Mouse (Mus musculus): ENCODE measurements around the gene Arnt2. TPM values are rescaled to one million over a fixed set of nuclear protein-coding genes. Genes with fewer than 3 reads are reported as not detected.

Arnt2 gene
- total RNA-seq (2023): not detected

DNA sequence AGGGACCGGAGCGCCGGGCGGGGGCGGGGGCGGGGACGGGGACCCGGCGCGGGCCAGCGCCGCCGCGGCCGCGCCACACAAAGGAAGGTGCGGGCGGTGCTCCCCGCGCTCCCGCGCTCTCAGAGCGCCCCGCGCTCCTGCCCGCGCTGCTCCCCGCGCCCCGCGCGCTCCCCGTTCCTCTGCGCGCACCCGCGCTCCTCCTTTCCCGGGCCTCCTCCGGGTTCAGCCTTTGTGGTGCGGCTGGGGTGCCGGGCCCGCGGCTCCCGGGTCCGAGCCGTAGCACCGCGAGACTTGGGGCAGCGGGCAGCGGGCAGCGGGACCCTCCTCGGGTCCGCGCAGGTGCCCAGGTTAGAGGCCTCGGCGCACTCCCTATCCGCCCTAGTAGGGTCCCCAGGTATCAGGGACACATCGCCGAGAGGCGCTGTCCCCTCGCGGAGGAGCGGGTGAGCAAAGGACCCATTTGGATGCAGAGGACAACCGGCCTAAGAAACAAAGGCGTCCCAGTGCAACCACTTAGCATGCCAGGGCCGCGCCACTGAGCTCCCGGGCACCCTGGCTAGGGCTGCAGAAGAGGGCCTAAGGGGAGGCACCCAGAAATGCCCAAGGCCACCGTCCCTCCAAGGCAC, at the start of gene Arnt2:
Gene Arnt2, minus strand, starts transcription at position 281 of the 626 bp plus-strand sequence.

Other genes with a start within 250 kb of the Arnt2 start
- not detected for gene Gm2115, start 118.8 kb upstream of the Arnt2 start, total RNA-seq (2023)
- 1 to 10 TPM; 3.0 to 3.3 TPM for gene Fah, start 196.5 kb upstream of the Arnt2 start, total RNA-seq (2023)

All from B cell, adult 67 days (primary cell).